14 mouse cellular contexts compared by ENCODE assay signal in the genomic region with DNA sequence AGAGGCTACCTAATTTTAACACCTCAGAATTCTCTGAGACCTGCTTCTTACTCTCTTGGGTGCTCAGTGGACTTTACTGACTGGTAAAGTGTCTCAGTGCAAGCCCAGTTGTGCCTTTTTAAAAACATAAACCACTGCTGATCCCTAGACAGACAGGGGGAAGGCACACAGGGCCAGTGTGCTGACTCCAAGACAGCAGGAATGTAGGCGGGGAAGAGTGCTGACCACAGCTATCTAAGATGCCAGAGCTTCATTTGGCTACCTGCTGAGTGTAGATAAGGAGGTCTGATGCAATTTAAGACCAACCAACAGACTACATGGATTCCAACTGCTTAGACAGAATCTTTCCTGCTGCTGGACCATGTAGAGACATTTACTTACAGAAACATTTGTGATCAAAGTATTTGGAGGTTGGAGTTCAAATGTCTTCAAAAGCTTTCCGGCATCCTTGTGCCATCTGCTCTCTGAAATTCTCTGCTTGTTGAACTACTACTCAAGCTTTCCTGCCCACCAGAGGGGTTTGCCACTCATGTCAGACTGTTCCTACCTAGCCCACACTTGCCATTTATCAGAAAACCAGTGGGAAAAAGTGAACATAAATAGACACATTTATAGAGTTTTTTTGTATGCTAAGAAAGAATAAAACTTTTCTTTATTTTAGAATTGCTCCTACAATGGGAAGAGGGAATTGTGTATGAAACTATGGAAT. TPM values are rescaled to one million over a fixed set of nuclear protein-coding genes. Genes with fewer than 3 reads are reported as not detected.
A peak's percentile ranks its signal among the peaks of the same experiment; 100 is the strongest.
DNase-seq lines count a peak whose midpoint lies in the region; ATAC-seq and TF ChIP-seq lines count a peak whose summit lies in the region.
"Had no signal": no experiment of that assay in that cellular context is flagged by ENCODE, and none has a peak within 500 bp of the region (broad histone marks: within the 10 kb centered on the region; RNA-seq: fewer than 3 reads in every experiment).

No protein-coding gene starts in this region.

- DNase-seq in embryo, embryonic 10 days (ENCODE audit: low spot score), result peak; percentile 10
- DNase-seq in embryo, embryonic 11 days, result no peak
- peak; percentile 99 for DNase-seq in 416B (ENCODE audit: low read depth)
- DNase-seq in right cerebral cortex, postnatal 10 days (ENCODE audit: low spot score in 2 of 2), result no peak
- DNase-seq in ovary, postnatal 14 days (ENCODE audit: low spot score), result no peak
- DNase-seq in thymus, adult 2 months, result no peak
- DNase-seq: lung, postnatal 4 days; right cerebral cortex, adult 18-20 months; thymus, postnatal 14 days had no signal

- TF ChIP-seq CTCF in thymus, adult 2 months (IDR thresholded peaks at IDR 0.05; ENCODE audit: borderline replicate concordance, control insufficient read depth, extremely low read depth, insufficient read depth, low read length, poor library complexity), result no peak

- H3K4me3 ChIP-seq in megakaryocyte, embryonic 14.5 days (replicated peaks), result peak overlapping the region; percentile 88
- H3K4me3 ChIP-seq in thymus, adult 2 months (ENCODE audit: control insufficient read depth, insufficient read depth, low read length), result no peak overlapping the region
- H3K4me3 ChIP-seq: embryonic facial prominence, embryonic 10.5 days; heart, embryonic 15.5 days; left cerebral cortex, adult 2 months had no signal

- no peaks in the 10 kb centered on the region for H3K9me3 ChIP-seq in megakaryocyte, embryonic 14.5 days
- H3K9me3 ChIP-seq: embryonic facial prominence, embryonic 10.5 days; heart, embryonic 15.5 days had no signal

- no peak for TF ChIP-seq POLR2A in thymus, adult 2 months (IDR thresholded peaks at IDR 0.05; ENCODE audit: control insufficient read depth, extremely low read depth, insufficient read depth, low read length, poor library complexity)

- 95% methylated on average over 2 of the region's 2 CpGs for WGBS in thymus, adult 2 months

- H3K27me3 ChIP-seq in megakaryocyte, embryonic 14.5 days (replicated peaks), result no peaks in the 10 kb centered on the region
- no peaks in the 10 kb centered on the region for H3K27me3 ChIP-seq in thymus, adult 2 months (ENCODE audit: control insufficient read depth, insufficient read depth, low read length)
- H3K27me3 ChIP-seq: heart, embryonic 15.5 days had no signal

- peaks cover 81% of the 10 kb centered on the region for H3K4me1 ChIP-seq in megakaryocyte, embryonic 14.5 days
- H3K4me1 ChIP-seq in thymus, adult 2 months (replicated peaks; ENCODE audit: control insufficient read depth, insufficient read depth, low read length), result no peaks in the 10 kb centered on the region
- H3K4me1 ChIP-seq: embryonic facial prominence, embryonic 10.5 days had no signal

- no peak overlapping the region for H3K27ac ChIP-seq in thymus, adult 2 months (ENCODE audit: control insufficient read depth, insufficient read depth, low read length)
- H3K27ac ChIP-seq: embryonic facial prominence, embryonic 10.5 days; heart, embryonic 15.5 days; left cerebral cortex, adult 2 months had no signal

- peak; percentile 88 for ATAC-seq in erythroblast, adult 5-6 weeks (replicated peaks; ENCODE audit: low FRiP score, poor library complexity, severe bottlenecking)

- peaks cover 47% of the 10 kb centered on the region for H3K36me3 ChIP-seq in megakaryocyte, embryonic 14.5 days (replicated peaks; ENCODE audit: low read length)
- H3K36me3 ChIP-seq in thymus, adult 2 months (ENCODE audit: control insufficient read depth, insufficient read depth, low read length), result no peaks in the 10 kb centered on the region; the same call in 1 of the 2 replicates

RNA-seq across cellular contexts. Expression of a gene that starts 46.7 kb away (rescaled TPM):
- 2.7 and 3.8 TPM in 2 replicates for total RNA-seq in erythroblast, adult 5-6 weeks (2015; ENCODE audit: low replicate concordance)
- 2.6 and 7.4 TPM in 2 replicates for total RNA-seq in erythroblast, adult 5-6 weeks (2017; ENCODE audit: low replicate concordance)
- 0.68 and 2.3 TPM in 2 replicates for polyA plus RNA-seq in megakaryocyte, embryonic 14.5 days (2012; ENCODE audit: insufficient read depth, low replicate concordance)
- 6.3 and 7.5 TPM in 2 replicates for polyA plus RNA-seq in thymus, adult 2 months (2012; rRNA removed)

Comparison
In these comparisons a context has a peak if more than half of its experiments do, and no peak if none do; other contexts are left out.
1. DNase-seq: peak in embryo, embryonic 10 days (single experiment) and 416B (single experiment); none in embryo, embryonic 11 days (single experiment), right cerebral cortex, postnatal 10 days (0 of 2), ovary, postnatal 14 days (single experiment) and thymus, adult 2 months (single experiment).